Mouse (Mus musculus) erythroblast, embryonic 14.5 days (primary cell): Measurements from ENCODE around the gene Cenpp.

Experiments used
- GATA1 ChIP-seq: IDR thresholded peaks from 2 replicates; pipeline ENCODE4 v1.6.1; 2012; ENCODE audit warnings: low read length, inconsistent platforms, mixed read lengths
- TAL1 ChIP-seq: IDR thresholded peaks from 3 replicates; pipeline ENCODE4 v1.6.1; 2012; ENCODE audit warnings: low read length, inconsistent platforms, mixed read lengths

- no peak for TF ChIP-seq GATA1
- TF ChIP-seq TAL1 = no peak
Measured at GRCm38 (mm10) chr13:49682233-49682846, 29.8 kb upstream of the Cenpp start.
